15 mouse cellular contexts compared by ENCODE assay signal in the genomic region with DNA sequence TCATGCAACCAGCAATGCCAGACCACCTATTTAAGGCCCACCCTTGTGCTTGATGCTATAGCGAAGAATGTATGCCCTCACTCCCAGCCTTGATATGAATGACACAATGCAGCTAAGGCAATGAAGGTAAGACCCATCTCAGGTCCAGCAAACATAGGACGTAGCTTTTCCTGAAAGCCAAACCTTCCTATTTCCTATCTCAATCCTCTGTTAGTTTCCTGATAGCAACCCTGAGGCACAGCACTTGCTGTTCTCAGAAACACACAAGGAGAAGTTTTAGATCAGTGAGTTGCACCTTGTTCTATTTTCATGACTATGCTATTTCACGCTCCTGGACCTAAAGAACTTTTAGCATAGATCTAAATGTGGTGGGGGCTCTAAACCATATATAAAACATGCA. TPM values are rescaled to one million over a fixed set of nuclear protein-coding genes. Genes with fewer than 3 reads are reported as not detected.
DNase-seq lines count a peak whose midpoint lies in the region; ATAC-seq and TF ChIP-seq lines count a peak whose summit lies in the region.
"Had no signal": no experiment of that assay in that cellular context is flagged by ENCODE, and none has a peak within 500 bp of the region (broad histone marks: within the 10 kb centered on the region; RNA-seq: fewer than 3 reads in every experiment).

No protein-coding gene starts in this region.

- no peak overlapping the region for H3K4me3 ChIP-seq in heart, embryonic 11.5 days (ENCODE audit: low read depth, low read length)
- no peak overlapping the region for H3K4me3 ChIP-seq in limb, embryonic 13.5 days
- H3K4me3 ChIP-seq in limb, embryonic 10.5 days: no peak overlapping the region
- peak overlapping the region; percentile 71 for H3K4me3 ChIP-seq in myocyte

- peaks cover 49% of the 10 kb centered on the region for H3K79me2 ChIP-seq in myocyte (ENCODE audit: control insufficient read depth, insufficient read depth)

- H3K4me2 ChIP-seq in heart, embryonic 11.5 days: peak overlapping the region; percentile 16
- peak overlapping the region; percentile 81; the same call in 1 of the 2 replicates for H3K4me2 ChIP-seq in limb, embryonic 13.5 days (replicated peaks)
- peak overlapping the region; percentile 77 for H3K4me2 ChIP-seq in myocyte (ENCODE audit: low read depth)

- no peak for ATAC-seq in heart, embryonic 11.5 days (replicated peaks; ENCODE audit: insufficient number of reproducible peaks, low FRiP score, low TSS enrichment)
- no peak for ATAC-seq in limb, embryonic 13.5 days (ENCODE audit: low FRiP score, low read depth)
- ATAC-seq: forebrain, postnatal 0 days had no signal

- H3K36me3 ChIP-seq in heart, embryonic 11.5 days (ENCODE audit: control insufficient read depth, insufficient read depth, low read length): no peaks in the 10 kb centered on the region
- H3K36me3 ChIP-seq in limb, embryonic 13.5 days: no peaks in the 10 kb centered on the region
- no peaks in the 10 kb centered on the region for H3K36me3 ChIP-seq in limb, embryonic 10.5 days
- H3K36me3 ChIP-seq in myocyte (ENCODE audit: control insufficient read depth, insufficient read depth): no peaks in the 10 kb centered on the region
- H3K36me3 ChIP-seq: hindbrain, embryonic 15.5 days; neural tube, embryonic 15.5 days had no signal

- no peak overlapping the region for H3K27ac ChIP-seq in heart, embryonic 11.5 days (ENCODE audit: low read depth, low read length)
- H3K27ac ChIP-seq in limb, embryonic 13.5 days: no peak overlapping the region
- no peak overlapping the region for H3K27ac ChIP-seq in limb, embryonic 10.5 days
- H3K27ac ChIP-seq: hindbrain, embryonic 15.5 days; neural tube, embryonic 15.5 days had no signal

- H3ac ChIP-seq in myocyte (ENCODE audit: control insufficient read depth, insufficient read length): no peak overlapping the region

- H3K27me3 ChIP-seq in heart, embryonic 11.5 days (ENCODE audit: control insufficient read depth, insufficient read depth, low read length): no peaks in the 10 kb centered on the region
- no peaks in the 10 kb centered on the region for H3K27me3 ChIP-seq in limb, embryonic 13.5 days
- H3K27me3 ChIP-seq in limb, embryonic 10.5 days (ENCODE audit: low read depth, poor library complexity, severe bottlenecking): no peaks in the 10 kb centered on the region
- no peaks in the 10 kb centered on the region for H3K27me3 ChIP-seq in myocyte (ENCODE audit: control insufficient read depth, insufficient read depth, insufficient read length)
- H3K27me3 ChIP-seq: hindbrain, embryonic 15.5 days; neural tube, embryonic 15.5 days had no signal

- H3K4me1 ChIP-seq in heart, embryonic 11.5 days (ENCODE audit: control insufficient read depth, insufficient read depth, low read length): peaks cover 19% of the 10 kb centered on the region
- H3K4me1 ChIP-seq in limb, embryonic 13.5 days: peaks cover 23% of the 10 kb centered on the region
- H3K4me1 ChIP-seq in limb, embryonic 10.5 days: peaks cover 16% of the 10 kb centered on the region

- WGBS in heart, embryonic 11.5 days (ENCODE audit: insufficient replicate concordance): 74% methylated on average over 3 of the region's 3 CpGs
- WGBS in limb, embryonic 13.5 days: 86% methylated on average over 3 of the region's 3 CpGs
- 95% methylated on average over 3 of the region's 3 CpGs for WGBS in limb, embryonic 10.5 days

- intact Hi-C loops in heart, postnatal 36 days (cut with DNase I): no loop called here

- no peak overlapping the region for H3K9ac ChIP-seq in heart, embryonic 11.5 days (ENCODE audit: low read depth, low read length)
- no peak overlapping the region for H3K9ac ChIP-seq in limb, embryonic 13.5 days
- H3K9ac ChIP-seq: forebrain, postnatal 0 days had no signal

- DNase-seq in heart, postnatal 36 days: no peak
- DNase-seq in limb, embryonic 10.5 days (ENCODE audit: low spot score): no peak
- DNase-seq in T-cell, adult 2 months (ENCODE audit: low spot score): peak; percentile 18
- DNase-seq in urinary bladder, postnatal 4 days (ENCODE audit: low spot score in 2 of 2): no peak
- DNase-seq in layer of hippocampus, postnatal 14 days (ENCODE audit: low spot score in 2 of 2): no peak
- DNase-seq: cerebellum, adult 2 months; forebrain, postnatal 0 days; kidney, postnatal 25 days; lung, adult 18-20 months; spleen, adult 18-20 months had no signal

- no peak for TF ChIP-seq POLR2A in myocyte (IDR thresholded peaks at IDR 0.05; ENCODE audit: insufficient read length, low read depth)

- no peaks in the 10 kb centered on the region for H3K9me3 ChIP-seq in heart, embryonic 11.5 days (replicated peaks; ENCODE audit: control insufficient read depth, low read length)
- H3K9me3 ChIP-seq in limb, embryonic 13.5 days: no peaks in the 10 kb centered on the region
- H3K9me3 ChIP-seq in limb, embryonic 10.5 days (replicated peaks): no peaks in the 10 kb centered on the region
- H3K9me3 ChIP-seq: hindbrain, embryonic 15.5 days; neural tube, embryonic 15.5 days had no signal

TF ChIP-seq in myocyte, 11 proteins besides CTCF, POLR2A, EP300 and RAD21:
- no peak for TF ChIP-seq REST (IDR thresholded peaks at IDR 0.05; ENCODE audit: insufficient read depth, insufficient read length)
- TF ChIP-seq CEBPB (IDR thresholded peaks at IDR 0.05; ENCODE audit: insufficient read depth, poor library complexity, severe bottlenecking): no peak
- TF ChIP-seq TCF3 (IDR thresholded peaks at IDR 0.05; ENCODE audit: insufficient read length, low read depth): no peak
- TF ChIP-seq USF1 (IDR thresholded peaks at IDR 0.05; ENCODE audit: low read depth): no peak
TF ChIP-seq in myocyte: peak in this region for 0.

RNA-seq across cellular contexts. Expression of gene Tnfaip3, which starts 2.1 kb away (rescaled TPM):
- 3.0 and 3.9 TPM in 2 replicates for polyA plus RNA-seq in heart, embryonic 11.5 days (2014; fragmentation: Nextera tagmentation; extraction: Ambion mirVana)
- total RNA-seq in heart, postnatal 36 days (2021): 1 to 10 TPM; 2.1 to 2.7 TPM
- polyA plus RNA-seq in limb, embryonic 13.5 days (2015; fragmentation: Nextera tagmentation; extraction: Ambion mirVana): 3.2 and 3.9 TPM in 2 replicates
- 1.3 and 2.3 TPM in 2 replicates for polyA plus RNA-seq in limb, embryonic 10.5 days (2016; fragmentation: Nextera tagmentation; extraction: Ambion mirVana)
- 8.0 TPM for polyA plus RNA-seq in myocyte (2012; fragmentation: generic; extraction: Trizol)
- total RNA-seq in layer of hippocampus, postnatal 14 days (2021): 1 to 10 TPM; 4.5 to 4.6 TPM

Comparison
In these comparisons a context has a peak if more than half of its experiments do, and no peak if none do; other contexts are left out.
1. H3K4me2 ChIP-seq: peak in every context shown above with its lines; median percentile 81 in limb, embryonic 13.5 days; 77 in myocyte; 16 in heart, embryonic 11.5 days.